In the genomic region with DNA sequence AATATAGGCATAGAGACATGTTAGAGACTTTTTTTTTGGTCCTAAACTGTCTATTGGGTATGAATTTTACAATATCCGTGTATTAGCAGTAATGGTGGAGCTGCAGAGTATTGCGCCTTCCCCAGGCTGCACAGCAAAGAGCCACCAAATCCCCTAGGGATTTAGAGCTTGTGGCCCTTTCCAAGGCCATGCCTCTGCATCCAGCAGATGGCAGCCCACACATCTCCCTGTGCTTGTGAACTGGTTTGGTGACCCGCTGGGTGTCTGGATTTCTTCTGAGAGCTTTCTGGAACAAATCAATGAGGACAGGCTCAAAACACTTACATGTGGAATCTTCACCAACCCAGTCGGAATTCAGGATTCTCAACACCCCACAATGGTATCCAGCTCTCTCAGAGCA, we compare ENCODE assay signal across 10 mouse cellular contexts.
DNase-seq lines count a peak whose midpoint lies in the region; ATAC-seq and TF ChIP-seq lines count a peak whose summit lies in the region.
"Had no signal": no experiment of that assay in that cellular context is flagged by ENCODE, and none has a peak within 500 bp of the region (broad histone marks: within the 10 kb centered on the region; RNA-seq: fewer than 3 reads in every experiment).

No protein-coding gene starts in this region.

- peak; percentile 49 for DNase-seq in embryonic facial prominence, embryonic 11.5 days (ENCODE audit: low spot score)
- no peak for DNase-seq in embryonic facial prominence, embryonic 10.5 days (ENCODE audit: low spot score)
- DNase-seq in liver, embryonic 14.5 days (ENCODE audit: low read depth in 3 of 3, low spot score in 3 of 3), result no peak
- DNase-seq in ZHBTc4 (ENCODE audit: low read depth, low spot score), result peak; percentile 54
- peak; percentile 63 for DNase-seq in retina, embryonic 14.5 days (ENCODE audit: low spot score)
- no peak for DNase-seq in right cerebral cortex, postnatal 10 days (ENCODE audit: low spot score in 2 of 2)
- DNase-seq in layer of hippocampus, postnatal 10 days (ENCODE audit: low spot score in 2 of 2), result no peak
- DNase-seq: layer of hippocampus, adult 9-11 months had no signal

- no peak overlapping the region for H3K9ac ChIP-seq in embryonic facial prominence, embryonic 11.5 days (replicated peaks; ENCODE audit: low read length)
- H3K9ac ChIP-seq in liver, embryonic 14.5 days (replicated peaks), result no peak overlapping the region
- no peak overlapping the region for H3K9ac ChIP-seq in liver, embryonic 12.5 days
- H3K9ac ChIP-seq: neural tube, embryonic 12.5 days had no signal

- WGBS in embryonic facial prominence, embryonic 11.5 days, result 68% methylated on average over 4 of the region's 4 CpGs
- WGBS in embryonic facial prominence, embryonic 10.5 days, result 57% methylated on average over 4 of the region's 4 CpGs
- 50% methylated on average over 4 of the region's 4 CpGs for WGBS in liver, embryonic 14.5 days (ENCODE audit: insufficient replicate concordance)
- 47% methylated on average over 4 of the region's 4 CpGs for WGBS in liver, embryonic 12.5 days (ENCODE audit: insufficient replicate concordance)

- no peaks in the 10 kb centered on the region for H3K4me1 ChIP-seq in embryonic facial prominence, embryonic 11.5 days (ENCODE audit: control insufficient read depth, insufficient read depth, low read length)
- peaks cover 27% of the 10 kb centered on the region for H3K4me1 ChIP-seq in embryonic facial prominence, embryonic 10.5 days
- no peaks in the 10 kb centered on the region for H3K4me1 ChIP-seq in liver, embryonic 14.5 days (replicated peaks; ENCODE audit: control insufficient read depth in 2 of 2, insufficient read depth in 2 of 2, low read length in 1 of 2)
- H3K4me1 ChIP-seq in liver, embryonic 12.5 days, result no peaks in the 10 kb centered on the region

- no peaks in the 10 kb centered on the region for H3K9me3 ChIP-seq in embryonic facial prominence, embryonic 11.5 days (replicated peaks; ENCODE audit: control insufficient read depth, low read length)
- no peaks in the 10 kb centered on the region for H3K9me3 ChIP-seq in embryonic facial prominence, embryonic 10.5 days
- no peaks in the 10 kb centered on the region for H3K9me3 ChIP-seq in liver, embryonic 14.5 days (ENCODE audit: control insufficient read depth, low read length)
- no peaks in the 10 kb centered on the region for H3K9me3 ChIP-seq in liver, embryonic 12.5 days (replicated peaks)
- H3K9me3 ChIP-seq: neural tube, embryonic 12.5 days had no signal

- ATAC-seq in embryonic facial prominence, embryonic 11.5 days (replicated peaks; ENCODE audit: insufficient number of reproducible peaks, low FRiP score, low TSS enrichment, low read depth), result no peak
- no peak for ATAC-seq in liver, embryonic 14.5 days (ENCODE audit: insufficient read depth)
- no peak for ATAC-seq in liver, embryonic 12.5 days

- no peak overlapping the region for H3K4me2 ChIP-seq in embryonic facial prominence, embryonic 11.5 days (ENCODE audit: low read depth, low read length)
- H3K4me2 ChIP-seq in liver, embryonic 14.5 days (ENCODE audit: low read depth), result no peak overlapping the region
- no peak overlapping the region for H3K4me2 ChIP-seq in liver, embryonic 12.5 days
- H3K4me2 ChIP-seq: neural tube, embryonic 12.5 days had no signal

- peak; percentile 46 for TF ChIP-seq CTCF in liver, embryonic 14.5 days (IDR thresholded peaks at IDR 0.05; ENCODE audit: low read depth)

- H3K27me3 ChIP-seq in embryonic facial prominence, embryonic 11.5 days (ENCODE audit: control insufficient read depth, insufficient read depth, low read length), result no peaks in the 10 kb centered on the region
- peaks cover 19% of the 10 kb centered on the region for H3K27me3 ChIP-seq in embryonic facial prominence, embryonic 10.5 days (replicated peaks; ENCODE audit: low read depth, poor library complexity, severe bottlenecking)
- H3K27me3 ChIP-seq in liver, embryonic 14.5 days (ENCODE audit: control insufficient read depth, insufficient read depth, low read length), result no peaks in the 10 kb centered on the region
- H3K27me3 ChIP-seq in liver, embryonic 12.5 days (replicated peaks), result no peaks in the 10 kb centered on the region
- H3K27me3 ChIP-seq: neural tube, embryonic 12.5 days had no signal

- no peak for TF ChIP-seq EP300 in liver, embryonic 14.5 days (IDR thresholded peaks at IDR 0.05; ENCODE audit: low read depth)

- no peak overlapping the region for H3K4me3 ChIP-seq in embryonic facial prominence, embryonic 11.5 days (ENCODE audit: low read depth, low read length)
- H3K4me3 ChIP-seq in embryonic facial prominence, embryonic 10.5 days, result no peak overlapping the region
- no peak overlapping the region for H3K4me3 ChIP-seq in liver, embryonic 14.5 days (ENCODE audit: insufficient read depth in 1 of 2, low read depth in 2 of 2, low read length in 2 of 2)
- no peak overlapping the region for H3K4me3 ChIP-seq in liver, embryonic 12.5 days
- H3K4me3 ChIP-seq: neural tube, embryonic 12.5 days had no signal

- H3K36me3 ChIP-seq in embryonic facial prominence, embryonic 11.5 days (replicated peaks; ENCODE audit: control insufficient read depth, insufficient read depth, low read depth, low read length), result no peaks in the 10 kb centered on the region
- no peaks in the 10 kb centered on the region for H3K36me3 ChIP-seq in embryonic facial prominence, embryonic 10.5 days (replicated peaks)
- no peaks in the 10 kb centered on the region for H3K36me3 ChIP-seq in liver, embryonic 14.5 days (replicated peaks; ENCODE audit: control insufficient read depth, insufficient read depth, low read depth)
- no peaks in the 10 kb centered on the region for H3K36me3 ChIP-seq in liver, embryonic 12.5 days
- H3K36me3 ChIP-seq: neural tube, embryonic 12.5 days had no signal

- H3K27ac ChIP-seq in embryonic facial prominence, embryonic 11.5 days (replicated peaks; ENCODE audit: low read depth, low read length), result no peak overlapping the region
- no peak overlapping the region for H3K27ac ChIP-seq in embryonic facial prominence, embryonic 10.5 days (replicated peaks)
- no peak overlapping the region for H3K27ac ChIP-seq in liver, embryonic 14.5 days
- no peak overlapping the region for H3K27ac ChIP-seq in liver, embryonic 12.5 days
- H3K27ac ChIP-seq: neural tube, embryonic 12.5 days had no signal

Comparison
In these comparisons a context has a peak if more than half of its experiments do, and no peak if none do; other contexts are left out.
1. DNase-seq: peak in embryonic facial prominence, embryonic 11.5 days (single experiment), ZHBTc4 (single experiment) and retina, embryonic 14.5 days (single experiment); none in embryonic facial prominence, embryonic 10.5 days (single experiment), liver, embryonic 14.5 days (0 of 3), right cerebral cortex, postnatal 10 days (0 of 2) and layer of hippocampus, postnatal 10 days (0 of 2).